Mouse (Mus musculus) embryo, embryonic 10.5 days (tissue): ENCODE data around the gene Hbs1l.
A peak's percentile ranks its signal among the peaks of the same experiment; 100 is the strongest.
"Not testable (repeated sequence)": the region's sequence is repeated elsewhere in the genome, so short reads cannot be mapped to it uniquely, and the experiment has no call there.

Source experiments
- DNase-seq: peaks from one replicate; pipeline ENCODE4 v3.0.0-alpha.2; 2015; ENCODE audit warnings: low spot score

Hbs1l gene

GRCm38 (mm10) chr10:21359086-21359485 is 63.3 kb downstream of the Hbs1l start:
- no peak for DNase-seq

- no peak for DNase-seq
Observed at GRCm38 (mm10) chr10:21361871-21362270, 66.1 kb downstream of the Hbs1l start.

- no peak for DNase-seq
Observed at GRCm38 (mm10) chr10:21363297-21363696, 67.5 kb downstream of the Hbs1l start.

- no peak for DNase-seq
Observed at GRCm38 (mm10) chr10:21364946-21365345, 69.2 kb downstream of the Hbs1l start.

GRCm38 (mm10) chr10:21365897-21366296 is 70.1 kb downstream of the Hbs1l start:
- DNase-seq: no peak

- DNase-seq: no peak
Observed at GRCm38 (mm10) chr10:21366471-21366870, 70.7 kb downstream of the Hbs1l start.

- no peak for DNase-seq
Observed at GRCm38 (mm10) chr10:21367481-21367880, 71.7 kb downstream of the Hbs1l start.

GRCm38 (mm10) chr10:21369586-21369985 is 73.8 kb downstream of the Hbs1l start:
- DNase-seq: no peak

- DNase-seq: no peak
Observed at GRCm38 (mm10) chr10:21372271-21372670, 76.5 kb downstream of the Hbs1l start.

GRCm38 (mm10) chr10:21376682-21377473 is 81.1 kb downstream of the Hbs1l start, which contains the start of gene Aldh8a1:
Gene Aldh8a1, plus strand, starts transcription at chr10:21377291.
- DNase-seq: no peak

- peak; percentile 31 for DNase-seq
Observed at GRCm38 (mm10) chr10:21378196-21378944, 82.6 kb downstream of the Hbs1l start.

- DNase-seq: peak; percentile 82
Observed at GRCm38 (mm10) chr10:21382914-21383313, 87.1 kb downstream of the Hbs1l start.

GRCm38 (mm10) chr10:21385111-21385663 is 89.4 kb downstream of the Hbs1l start:
- no peak for DNase-seq

- no peak for DNase-seq
Observed at GRCm38 (mm10) chr10:21389075-21389474, 93.3 kb downstream of the Hbs1l start.

- DNase-seq: no peak
Observed at GRCm38 (mm10) chr10:21390440-21390839, 94.7 kb downstream of the Hbs1l start.

GRCm38 (mm10) chr10:21391286-21391685 is 95.5 kb downstream of the Hbs1l start:
- no peak for DNase-seq

GRCm38 (mm10) chr10:21393390-21393789 is 97.6 kb downstream of the Hbs1l start:
- no peak for DNase-seq

- DNase-seq: no peak
Observed at GRCm38 (mm10) chr10:21395426-21396139, 99.8 kb downstream of the Hbs1l start.

GRCm38 (mm10) chr10:21398873-21399425 is 103.2 kb downstream of the Hbs1l start:
- DNase-seq: not testable (repeated sequence)

- DNase-seq: no peak
Observed at GRCm38 (mm10) chr10:21399622-21400021, 103.8 kb downstream of the Hbs1l start.

- DNase-seq: no peak
Observed at GRCm38 (mm10) chr10:21400031-21400430, 104.3 kb downstream of the Hbs1l start.

- no peak for DNase-seq
Observed at GRCm38 (mm10) chr10:21400453-21400852, 104.7 kb downstream of the Hbs1l start.
